Mouse (Mus musculus): ENCODE data around the gene Gabra5.

The Gabra5 gene

DNA sequence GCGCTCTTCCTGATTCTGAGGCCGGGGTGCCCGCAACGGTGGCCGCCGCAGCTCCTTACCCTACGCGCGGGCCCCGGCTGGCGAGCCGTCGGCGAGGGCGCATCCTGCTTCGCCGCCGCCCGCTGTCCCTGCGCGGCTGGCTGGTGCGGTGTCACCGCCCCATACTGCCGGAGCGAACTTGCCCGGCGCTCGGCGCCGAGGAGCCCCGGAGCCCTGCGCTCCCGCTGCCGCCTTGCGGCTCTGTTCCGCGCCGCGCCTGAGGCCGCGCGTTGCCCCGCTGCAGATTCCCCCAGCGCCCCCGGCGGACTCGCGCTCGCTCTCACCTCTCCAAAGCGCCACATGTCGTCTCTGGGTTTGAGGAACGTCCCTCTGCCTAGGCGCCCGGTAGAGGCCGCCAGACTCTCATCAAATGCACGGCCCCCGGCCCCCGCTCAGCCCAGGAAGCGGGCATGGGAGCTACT is at the start of gene Gabra5:
Gene Gabra5, minus strand, starts transcription at position 379 of the 461 bp plus-strand sequence.
- in situ Hi-C loops (cut with MboI, MseI), result no loop called here

GRCm38 (mm10) chr7:57538565-57538964 is 28.7 kb upstream of the Gabra5 start:
- in situ Hi-C loops (cut with MboI, MseI), result no loop called here

DNA sequence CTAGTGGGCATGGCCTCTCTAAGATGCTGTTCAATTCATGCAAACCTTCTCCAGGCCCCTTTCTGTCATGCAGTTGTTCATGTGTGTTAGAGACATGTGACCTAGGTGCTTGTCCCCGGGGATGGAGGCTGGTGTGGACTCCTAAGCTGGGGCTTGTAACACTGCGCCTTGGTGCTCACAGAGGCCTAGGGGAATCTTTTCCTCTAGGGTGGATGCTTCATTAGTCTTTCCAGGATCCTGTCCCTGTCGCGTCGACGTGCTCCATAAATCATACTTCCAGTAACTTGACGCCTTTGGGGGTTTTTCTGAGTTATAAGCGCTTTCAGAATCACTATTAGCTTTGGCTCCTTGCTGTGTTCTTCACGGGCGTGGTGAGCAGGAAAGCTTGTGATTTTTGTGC is 22.8 kb upstream of the Gabra5 start:
- in situ Hi-C loops (cut with MboI, MseI), result no loop called here

- in situ Hi-C loops (cut with MboI, MseI), result no loop called here
Observed at GRCm38 (mm10) chr7:57529954-57530353, 20.1 kb upstream of the Gabra5 start.

- in situ Hi-C loops (cut with MboI, MseI), result no loop called here
Observed at GRCm38 (mm10) chr7:57529451-57529850, 19.6 kb upstream of the Gabra5 start.

GRCm38 (mm10) chr7:57512955-57513354 is 3.1 kb upstream of the Gabra5 start:
- in situ Hi-C loops (cut with MboI, MseI), result no loop called here

DNA sequence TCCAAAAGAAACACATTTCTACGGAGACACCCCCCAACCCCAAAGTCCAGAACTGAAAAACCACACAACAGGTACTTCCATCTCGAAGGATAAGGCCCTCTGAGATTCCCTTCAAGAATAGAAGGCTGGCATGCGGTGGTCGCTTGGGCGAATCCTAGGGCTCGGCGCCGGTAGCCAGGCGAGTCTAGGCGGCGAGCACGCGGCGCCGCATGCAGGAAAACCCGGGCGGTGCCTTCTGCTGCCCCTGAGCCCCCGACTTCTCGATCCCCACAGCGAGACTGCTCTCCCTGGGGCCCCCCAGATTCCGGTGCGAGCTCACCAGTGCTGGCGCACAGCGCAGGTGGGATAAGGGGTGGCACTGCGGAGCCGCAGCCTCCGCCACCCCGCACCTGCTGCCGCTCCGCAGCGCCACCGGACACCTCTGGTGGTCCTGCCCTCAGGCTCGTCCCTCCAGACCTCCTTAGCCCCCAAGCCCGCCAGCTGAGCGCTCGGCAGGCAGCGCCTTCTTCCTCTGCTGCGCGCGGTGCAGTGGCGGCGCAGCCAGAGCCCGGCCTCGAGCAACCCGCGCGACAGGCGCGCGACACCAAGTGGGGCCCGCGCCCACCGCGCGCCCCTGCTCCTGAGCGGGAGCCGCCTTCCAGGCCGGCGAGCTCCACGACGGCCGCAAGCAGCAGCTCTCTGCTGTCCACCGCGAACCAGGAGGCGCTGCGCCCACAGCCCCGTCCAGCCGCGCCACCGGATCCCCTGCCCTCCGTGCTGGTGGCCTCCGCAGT is 813 bp downstream of the Gabra5 start:
- in situ Hi-C loops (cut with MboI, MseI), result no loop called here

- in situ Hi-C loops (cut with MboI, MseI), result no loop called here
Observed at GRCm38 (mm10) chr7:57502809-57503208, 7.0 kb downstream of the Gabra5 start.

DNA sequence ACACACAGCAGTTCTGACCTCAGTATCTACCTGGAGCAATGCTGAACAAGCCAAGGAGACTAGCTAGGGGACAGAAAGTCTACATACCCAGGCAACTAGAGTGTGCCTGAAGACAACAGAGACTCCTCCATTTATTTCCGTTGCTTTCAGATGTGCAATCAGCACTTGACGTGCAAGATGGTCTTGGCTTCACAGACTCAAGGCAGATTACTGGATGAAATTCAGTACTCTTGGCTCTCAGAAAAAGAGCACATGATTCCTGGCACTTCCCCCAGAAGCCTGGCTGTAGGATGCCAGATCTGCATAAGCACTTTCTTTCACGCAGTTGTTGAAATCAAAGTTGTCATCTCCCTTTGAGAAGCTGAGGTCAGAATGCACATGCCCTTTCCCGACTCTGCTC is 18.1 kb downstream of the Gabra5 start:
- in situ Hi-C loops (cut with MboI, MseI), result no loop called here

DNA sequence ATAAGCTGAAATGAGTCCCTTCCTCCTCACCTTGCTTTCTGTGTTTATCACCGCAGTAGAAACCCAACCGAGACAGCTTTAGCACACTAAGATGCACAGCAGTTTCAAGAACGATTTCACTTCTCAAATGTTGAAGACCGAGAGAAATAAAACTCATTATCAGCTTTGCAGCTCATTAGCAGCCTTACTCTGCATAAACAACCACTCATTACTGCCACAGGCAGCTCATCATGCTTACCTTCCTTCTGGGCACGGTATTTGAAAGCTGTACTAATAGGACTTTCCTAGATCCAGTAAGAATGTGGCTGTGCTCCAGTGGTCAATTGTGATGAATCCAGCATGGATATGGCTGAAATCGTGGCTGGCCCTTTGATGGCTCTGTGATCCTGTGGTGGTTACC is 23.0 kb downstream of the Gabra5 start:
- in situ Hi-C loops (cut with MboI, MseI), result no loop called here

GRCm38 (mm10) chr7:57482896-57483295 is 27.0 kb downstream of the Gabra5 start:
- in situ Hi-C loops (cut with MboI, MseI), result no loop called here

DNA sequence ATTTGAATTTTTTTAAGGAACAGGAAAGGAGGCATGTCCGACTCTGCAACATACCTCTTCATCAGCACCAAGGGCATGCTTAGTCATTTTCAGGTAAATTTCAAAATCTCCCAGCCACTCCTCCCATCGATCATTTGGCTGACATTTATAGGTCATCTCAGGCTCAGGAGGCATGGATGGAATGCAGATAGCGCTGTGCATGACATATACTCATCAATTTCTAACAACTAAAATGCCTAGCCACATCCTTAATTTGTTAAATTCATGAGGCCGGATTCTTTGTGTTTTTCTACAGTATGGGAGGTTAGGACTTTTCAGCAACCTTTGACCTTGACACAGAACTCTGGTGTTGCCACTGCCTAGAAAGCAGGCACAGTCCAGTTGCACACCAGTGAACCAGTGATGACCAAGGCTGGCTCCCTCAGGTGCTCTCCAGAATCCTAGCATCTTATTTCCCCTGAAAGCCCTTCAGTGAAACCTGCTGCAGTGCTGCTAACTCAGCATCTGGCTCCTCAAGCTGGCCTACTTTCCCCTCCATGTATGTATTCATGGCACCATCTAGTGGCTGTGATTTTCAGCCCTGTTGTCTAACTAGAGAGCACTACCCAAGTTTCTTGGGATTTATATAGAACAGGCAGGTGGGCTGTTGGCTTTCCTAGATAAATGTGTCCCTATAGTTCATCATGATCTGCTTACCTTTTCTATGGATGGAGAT is 35.9 kb downstream of the Gabra5 start:
- in situ Hi-C loops (cut with MboI, MseI), result loop anchor here in 1 of 2 experiments (10.0 kb wide), 1 partner anchor 1711 kb away; no protein-coding TSS in a partner anchor

DNA sequence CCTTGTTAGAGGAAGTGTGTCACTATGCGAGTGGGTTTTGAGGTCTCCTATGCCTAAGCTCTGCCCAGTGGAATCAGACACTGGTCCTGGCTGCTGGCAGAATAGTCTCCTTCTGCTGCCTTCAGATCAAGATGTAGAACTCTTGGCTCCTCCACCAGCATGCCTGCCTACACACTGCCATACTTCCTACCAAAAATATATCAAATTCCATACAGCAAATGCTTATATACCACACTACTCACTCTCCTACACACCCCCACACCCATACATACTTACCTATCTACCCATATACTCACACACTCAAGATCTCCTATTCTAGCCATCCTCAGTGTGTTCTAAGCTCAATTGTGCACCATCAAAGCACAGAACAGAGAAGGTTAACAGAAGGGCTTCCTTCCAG is 38.5 kb downstream of the Gabra5 start:
- in situ Hi-C loops (cut with MboI, MseI), result loop anchor here in 1 of 2 experiments (10.0 kb wide), 1 partner anchor 1713 kb away; no protein-coding TSS in a partner anchor

- in situ Hi-C loops (cut with MboI, MseI), result no loop called here
Observed at GRCm38 (mm10) chr7:57460354-57460753, 49.5 kb downstream of the Gabra5 start.

GRCm38 (mm10) chr7:57448239-57448638 is 61.6 kb downstream of the Gabra5 start:
- in situ Hi-C loops (cut with MboI, MseI), result no loop called here

- in situ Hi-C loops (cut with MboI, MseI), result no loop called here
Observed at GRCm38 (mm10) chr7:57422675-57423074, 87.2 kb downstream of the Gabra5 start.

GRCm38 (mm10) chr7:57421044-57421443 is 88.8 kb downstream of the Gabra5 start:
- in situ Hi-C loops (cut with MboI, MseI), result no loop called here

- in situ Hi-C loops (cut with MboI, MseI), result no loop called here
Observed at GRCm38 (mm10) chr7:57419392-57419791, 90.5 kb downstream of the Gabra5 start, which contains the start of gene Gabrb3. Gabrb3 (plus strand) TSS chr7:57419692.

DNA sequence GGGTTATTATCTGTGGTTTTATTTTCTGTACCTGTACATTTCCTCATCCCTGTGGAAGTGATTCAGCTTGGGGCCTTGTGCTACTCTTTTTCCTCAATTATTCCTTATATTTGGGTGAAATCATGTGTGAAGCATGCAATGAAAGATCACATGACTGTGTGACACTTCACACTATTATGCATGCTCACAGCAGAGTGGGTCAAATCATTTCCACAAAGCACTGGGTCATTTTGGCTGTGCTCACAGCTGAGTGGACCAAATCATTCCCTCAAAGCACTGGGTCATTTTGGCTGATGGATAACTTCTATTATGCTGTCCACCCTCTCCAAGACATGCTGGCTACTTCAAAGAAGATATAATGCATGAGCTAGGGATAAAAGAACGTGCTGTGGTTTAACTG is 97.0 kb downstream of the Gabra5 start:
- in situ Hi-C loops (cut with MboI, MseI), result no loop called here

DNA sequence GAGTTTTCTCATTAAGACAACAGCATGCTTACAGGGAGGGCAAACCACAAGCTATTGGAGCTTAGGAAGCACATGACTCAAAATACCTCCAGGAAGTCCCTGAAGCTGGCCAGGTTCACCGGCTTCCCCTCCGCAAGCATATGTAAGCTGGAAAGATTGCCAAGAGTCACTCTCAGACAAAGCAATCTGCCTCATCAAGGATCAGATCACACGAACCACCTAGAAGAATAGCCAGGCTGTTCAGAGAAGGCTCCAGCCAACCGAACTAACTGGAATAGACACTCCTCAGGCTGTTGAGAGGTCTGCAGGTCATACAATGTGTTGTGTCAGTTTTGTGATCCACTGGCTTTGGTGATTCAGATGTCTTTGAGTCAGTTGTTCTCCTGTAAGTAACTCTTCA is 98.7 kb downstream of the Gabra5 start:
- in situ Hi-C loops (cut with MboI, MseI), result no loop called here

DNA sequence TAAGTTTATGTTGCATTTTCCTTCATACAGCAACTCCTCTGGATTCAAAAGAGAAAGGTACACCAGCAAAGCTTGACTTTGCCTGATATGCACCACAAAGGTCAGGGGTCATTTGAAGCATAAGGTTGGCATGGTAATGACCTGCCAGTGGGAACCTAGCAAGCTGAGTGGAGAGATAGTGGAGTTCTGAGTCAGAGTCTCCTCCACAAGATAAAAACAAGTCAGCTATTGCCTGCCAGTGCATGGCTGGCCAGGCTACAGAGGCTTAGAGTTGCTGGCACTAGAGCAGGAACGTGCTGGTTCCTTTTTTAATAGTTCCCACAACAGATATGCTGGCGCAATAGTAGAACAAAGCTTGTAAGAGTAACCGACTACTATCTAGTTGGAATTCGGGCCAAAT is 116.3 kb downstream of the Gabra5 start:
- in situ Hi-C loops (cut with MboI, MseI), result loop anchor here in 1 of 2 experiments (25.0 kb wide), 1 partner anchor 1119 kb away; no protein-coding TSS in a partner anchor

GRCm38 (mm10) chr7:57390046-57390445 is 119.8 kb downstream of the Gabra5 start:
- in situ Hi-C loops (cut with MboI, MseI), result loop anchor here in 1 of 2 experiments (25.0 kb wide), 1 partner anchor 1122 kb away; no protein-coding TSS in a partner anchor

DNA sequence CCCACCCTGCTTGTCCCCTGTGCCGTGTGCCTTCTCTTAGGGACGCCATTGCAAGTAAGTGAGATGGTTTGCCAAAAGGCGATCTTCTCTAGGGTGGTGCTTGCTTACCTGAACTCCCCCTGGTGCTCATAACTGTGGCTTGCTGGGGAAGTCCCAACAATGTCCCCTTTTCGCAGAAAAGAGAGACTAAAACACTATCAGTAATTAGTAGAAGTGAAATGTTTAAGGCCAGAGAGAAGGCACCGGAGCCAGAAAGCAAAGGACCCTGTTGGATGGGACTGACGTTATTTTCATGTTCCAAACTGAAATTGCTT is 122.6 kb downstream of the Gabra5 start:
- in situ Hi-C loops (cut with MboI, MseI), result loop anchor here in 1 of 2 experiments (25.0 kb wide), 1 partner anchor 1125 kb away; no protein-coding TSS in a partner anchor
